Mouse (Mus musculus) ES-E14 (cell line): ENCODE measurements around the gene Ptprn2.

ENCODE experiments used
- CHD2 ChIP-seq: IDR thresholded peaks from 2 replicates; pipeline ENCODE4 v1.6.1; 2014; ENCODE audit warnings: mild to moderate bottlenecking, low read depth, low read length, inconsistent platforms
- MAFK ChIP-seq: IDR thresholded peaks from 2 replicates; pipeline ENCODE4 v1.6.1; 2014; ENCODE audit warnings: mild to moderate bottlenecking, low read depth, low read length, inconsistent platforms; ENCODE audit not compliant: insufficient read depth

- TF ChIP-seq CHD2: no peak
- TF ChIP-seq MAFK: no peak
Observed at GRCm38 (mm10) chr12:117256849-117257204, 771.3 kb downstream of the Ptprn2 start.
